Mouse (Mus musculus): ENCODE data around the gene Sorl1.
A peak's percentile ranks its signal among the peaks of the same experiment; 100 is the strongest.
"Not testable (repeated sequence)": the region's sequence is repeated elsewhere in the genome, so short reads cannot be mapped to it uniquely, and the experiment has no call there.

The Sorl1 gene

DNA sequence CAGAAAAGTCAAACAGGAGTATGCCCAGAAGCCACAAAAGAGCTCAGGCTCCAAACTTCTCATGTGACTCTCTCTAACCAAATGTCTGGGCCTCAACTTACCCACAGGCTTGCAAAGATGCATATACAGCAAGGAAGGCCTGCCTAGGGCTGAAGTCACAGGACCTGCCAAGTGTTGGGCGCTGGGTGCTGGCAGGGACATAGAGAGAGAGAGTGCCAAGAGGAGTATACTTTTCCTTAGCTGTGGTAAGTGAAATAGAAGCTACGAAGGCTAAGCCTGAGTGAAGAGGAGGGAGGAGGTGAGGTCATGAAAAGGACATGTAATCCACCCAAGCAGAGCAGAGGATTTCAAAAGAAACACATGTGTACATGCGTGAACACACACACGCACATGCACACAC, 32.5 kb downstream of the Sorl1 start:
- DNase-seq = no peak

DNA sequence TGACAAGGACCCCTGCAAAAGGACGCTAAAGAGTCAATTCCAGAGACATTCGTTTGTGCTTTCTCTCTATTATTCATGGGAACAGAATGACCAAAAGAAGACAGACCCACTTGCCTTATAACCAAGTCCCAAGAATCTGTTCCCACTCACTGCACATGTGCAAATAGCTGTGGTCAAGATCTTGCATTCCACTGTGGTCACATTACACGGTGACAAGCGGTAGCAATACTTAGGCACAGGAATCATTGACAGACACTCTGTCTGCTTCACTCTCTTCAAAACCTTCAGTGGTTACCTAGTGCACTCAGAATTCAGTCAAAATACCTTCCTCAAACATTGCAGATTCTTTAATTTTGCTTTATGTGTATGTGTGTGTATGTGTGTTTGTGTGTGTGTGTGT, 36.2 kb downstream of the Sorl1 start:
- DNase-seq = no peak

GRCm38 (mm10) chr9:42085970-42086369, 38.1 kb downstream of the Sorl1 start:
- no peak for DNase-seq

GRCm38 (mm10) chr9:42083661-42084067, 40.4 kb downstream of the Sorl1 start:
- no peak for DNase-seq

GRCm38 (mm10) chr9:42081681-42082530, 42.2 kb downstream of the Sorl1 start:
- no peak for DNase-seq

- DNase-seq = peak; percentile 72
Measured at GRCm38 (mm10) chr9:42080671-42081070, 43.4 kb downstream of the Sorl1 start.

DNA sequence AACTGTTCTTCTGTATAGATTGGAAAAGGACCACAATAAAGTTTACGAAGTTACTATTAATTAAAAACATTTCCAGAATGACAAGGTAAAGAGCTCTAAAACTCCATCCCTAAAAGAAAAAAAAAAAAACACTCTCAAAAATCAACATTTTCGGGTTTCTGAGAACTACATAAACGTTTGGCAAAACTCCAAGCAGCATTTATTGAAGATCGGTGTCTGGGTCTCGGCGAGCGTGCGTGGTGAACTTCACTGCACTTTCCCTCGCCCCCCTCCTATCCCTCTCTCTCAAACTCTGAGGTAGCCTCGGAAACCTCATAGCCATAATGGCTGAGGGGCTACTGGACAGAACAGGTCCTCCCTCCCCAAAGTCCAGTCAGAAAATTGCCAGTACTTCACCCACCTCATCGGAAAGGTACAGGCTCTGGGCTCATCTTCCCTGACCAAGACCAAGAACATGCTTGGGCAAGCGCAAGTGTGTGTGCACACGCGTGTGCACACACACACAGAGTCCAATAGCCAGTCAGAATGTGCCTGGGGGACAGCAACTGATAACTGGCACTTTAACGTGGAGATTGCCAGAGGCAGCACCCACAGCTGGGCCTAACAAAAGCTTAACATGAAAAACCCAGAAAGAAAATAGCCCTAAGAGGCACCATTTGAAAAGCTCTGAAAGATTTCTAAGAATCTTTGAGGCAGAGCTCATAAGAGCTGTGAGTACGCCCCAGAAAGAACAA, 46.8 kb downstream of the Sorl1 start:
- no peak for DNase-seq

DNA sequence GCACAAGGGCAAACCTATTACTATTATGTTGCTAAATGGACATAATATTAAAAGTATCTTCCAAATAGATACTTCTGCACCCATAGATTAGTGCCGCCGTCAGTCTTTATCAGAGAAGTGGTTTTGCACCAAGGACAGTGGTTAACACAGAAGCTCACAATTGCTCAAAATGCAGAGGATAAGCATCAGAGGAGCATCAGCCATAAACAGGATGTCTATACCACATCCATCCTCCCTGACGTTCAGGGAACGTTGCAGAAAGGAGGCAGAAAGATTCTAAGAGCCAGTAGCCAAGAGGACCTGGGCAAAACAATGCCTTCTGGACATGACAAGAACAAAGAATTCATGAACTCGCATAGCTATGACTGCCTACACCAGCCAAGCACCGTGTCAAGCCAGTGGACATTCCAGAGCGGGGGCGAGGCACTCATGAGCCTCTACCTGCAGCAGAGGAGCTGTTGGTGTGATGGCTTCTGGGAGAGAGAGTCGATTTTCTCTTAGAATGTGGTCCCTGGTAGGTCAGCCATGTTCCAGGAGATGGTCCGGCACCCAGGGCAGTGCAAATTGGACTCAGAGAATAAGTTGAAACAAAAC, 47.7 kb downstream of the Sorl1 start:
- no peak for DNase-seq

- DNase-seq = no peak
Measured at GRCm38 (mm10) chr9:42075241-42075640, 48.9 kb downstream of the Sorl1 start.

GRCm38 (mm10) chr9:42072010-42072409, 52.1 kb downstream of the Sorl1 start:
- DNase-seq = peak; percentile 43

DNA sequence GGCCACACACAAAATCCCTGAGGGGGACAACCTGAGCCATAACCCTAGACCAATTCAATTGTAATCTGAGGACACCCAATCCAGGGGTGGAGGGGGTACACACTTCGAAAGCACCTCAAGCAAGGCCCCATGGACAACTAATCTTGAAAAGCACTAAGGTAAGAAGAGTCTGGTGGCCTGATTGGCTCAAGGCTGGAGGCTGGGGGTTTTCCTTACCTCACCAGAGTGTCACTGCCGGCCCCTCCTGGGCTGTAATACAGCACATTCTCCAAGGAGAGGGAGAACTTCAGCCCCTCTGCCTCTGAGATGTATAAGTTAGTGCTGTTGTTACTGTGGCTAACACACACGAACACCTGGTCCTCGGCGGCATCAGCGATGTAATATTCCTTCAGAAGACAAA, 53.2 kb downstream of the Sorl1 start:
- DNase-seq = no peak

DNA sequence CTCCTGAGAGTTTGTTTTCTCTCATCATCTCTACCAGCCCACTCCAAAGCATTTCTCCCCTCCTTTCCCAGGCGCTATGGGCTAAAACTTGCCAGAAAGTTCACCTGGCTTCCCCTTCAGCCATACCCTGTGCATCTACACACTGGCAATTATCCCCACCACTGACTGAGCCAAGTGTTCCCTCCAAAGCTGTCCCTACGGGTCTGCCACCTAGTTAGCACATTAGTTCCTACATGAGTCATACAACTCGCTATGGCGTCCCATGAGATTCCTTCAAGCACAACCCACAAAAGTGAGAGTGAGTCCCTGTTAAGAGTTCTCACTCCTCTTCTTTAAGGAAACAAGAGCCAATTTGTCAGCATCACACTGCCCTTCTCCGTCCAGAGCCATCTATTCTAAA, 54.6 kb downstream of the Sorl1 start:
- DNase-seq = no peak

- no peak for DNase-seq
Measured at GRCm38 (mm10) chr9:42067950-42068349, 56.1 kb downstream of the Sorl1 start.

DNA sequence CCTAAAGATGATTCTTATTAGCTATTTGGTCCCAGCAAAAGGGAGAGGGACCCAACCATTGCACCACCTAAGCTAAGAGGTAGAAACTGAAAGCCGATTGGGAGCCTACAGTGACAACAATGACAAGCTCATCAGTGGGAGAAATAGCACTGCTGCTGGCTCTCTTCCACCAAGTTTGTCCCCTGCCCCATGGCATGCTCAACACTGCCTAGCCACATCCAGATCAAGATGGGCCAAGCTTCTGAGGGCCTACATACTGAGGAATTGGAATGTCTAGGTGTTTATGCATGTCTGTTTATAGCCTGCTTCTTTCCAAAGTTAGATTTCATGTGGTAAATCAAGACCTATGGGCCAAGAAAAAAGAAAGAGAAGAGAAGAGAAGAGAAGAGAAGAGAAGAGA, 58.3 kb downstream of the Sorl1 start:
- no peak for DNase-seq

DNA sequence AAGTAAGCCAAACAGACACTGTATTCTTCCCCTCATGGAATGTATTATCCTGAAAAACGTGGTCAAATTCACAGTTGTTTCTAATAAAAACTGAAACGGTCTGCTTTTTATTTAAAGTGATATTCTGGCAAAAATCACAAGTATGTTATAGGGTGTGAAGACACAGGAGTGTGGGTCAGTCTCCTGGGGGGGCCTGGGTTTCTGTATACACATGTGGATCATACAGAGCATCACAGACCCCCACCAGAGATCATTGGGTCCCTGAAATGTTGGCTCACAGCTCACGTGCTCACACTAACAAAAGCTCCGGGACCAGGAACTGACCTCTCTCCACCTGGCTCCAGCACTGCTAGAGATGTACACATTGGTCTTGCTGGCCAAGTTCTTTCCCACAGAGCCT, 60.7 kb downstream of the Sorl1 start:
- no peak for DNase-seq

DNA sequence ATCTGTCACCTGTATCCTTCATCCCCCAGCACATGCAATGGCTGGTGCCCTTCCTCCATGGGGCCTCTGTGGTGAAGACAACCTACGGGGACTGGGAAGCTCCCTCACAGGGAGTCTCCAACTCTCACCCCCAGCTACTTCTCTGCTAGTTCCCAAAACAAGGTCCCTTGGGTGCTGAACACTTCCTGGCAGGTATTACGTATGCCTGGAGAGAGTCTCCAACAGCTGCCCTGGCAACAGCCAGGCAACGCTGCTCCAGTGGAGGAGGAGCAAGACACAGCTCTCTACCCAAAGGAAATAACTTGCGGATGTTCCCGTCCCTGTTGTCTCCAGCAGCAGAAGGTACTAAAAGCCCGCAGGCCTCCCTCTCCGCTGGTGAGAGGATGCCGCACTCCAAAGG, 61.8 kb downstream of the Sorl1 start:
- DNase-seq = no peak

- not testable (repeated sequence) for DNase-seq
Measured at GRCm38 (mm10) chr9:42059006-42059405, 65.1 kb downstream of the Sorl1 start.

DNA sequence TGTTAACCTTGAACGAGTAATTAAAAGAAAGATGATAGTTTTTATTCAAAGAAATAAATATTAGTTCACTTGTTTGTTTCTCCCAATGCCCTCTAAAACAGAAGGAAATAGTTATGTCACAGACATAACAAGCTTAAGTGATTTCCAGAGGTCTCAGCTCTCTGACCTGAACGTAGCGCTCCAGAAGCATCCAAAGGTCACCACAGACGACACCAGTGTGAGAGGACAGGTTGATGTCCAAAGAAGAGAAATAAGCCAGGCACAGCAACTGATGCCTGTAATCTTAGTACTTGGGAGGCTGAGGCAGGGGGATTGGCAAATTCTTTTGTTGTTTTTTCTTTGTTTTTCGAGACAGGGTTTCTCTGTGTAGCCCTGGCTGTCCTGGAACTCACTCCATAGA, 67.5 kb downstream of the Sorl1 start:
- DNase-seq = no peak

DNA sequence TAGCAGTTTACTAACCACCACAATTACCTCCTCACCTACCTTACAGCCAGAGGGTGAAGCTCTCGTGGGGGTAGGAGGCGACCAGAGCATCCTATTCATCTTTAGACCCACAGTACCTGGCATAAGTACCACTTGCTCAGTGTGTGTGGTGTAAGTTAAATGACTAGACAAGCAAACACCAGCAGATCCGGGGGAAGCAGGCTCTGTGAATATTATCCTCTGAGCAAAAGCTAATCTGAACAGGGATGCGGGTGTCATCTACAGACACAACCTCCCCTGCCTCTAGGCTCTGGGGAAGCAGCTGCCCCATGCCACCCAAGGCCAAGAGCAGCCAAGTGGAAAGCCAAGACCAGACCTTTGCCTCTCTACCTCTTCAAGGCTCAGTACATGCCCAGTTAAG, 68.7 kb downstream of the Sorl1 start:
- peak; percentile 62 for DNase-seq

- DNase-seq = peak; percentile 84
Measured at GRCm38 (mm10) chr9:42054339-42055272, 69.5 kb downstream of the Sorl1 start.

- DNase-seq = no peak
Measured at GRCm38 (mm10) chr9:42053591-42054190, 70.4 kb downstream of the Sorl1 start.

- DNase-seq = peak; percentile 56
Measured at GRCm38 (mm10) chr9:42052713-42053356, 71.3 kb downstream of the Sorl1 start.

All from kidney, postnatal 14 days (tissue).